Mouse (Mus musculus) spleen, adult 18-20 months (tissue): ENCODE data around the gene Folr1.

ENCODE experiments used
- DNase-seq, 2 experiments: peaks; one replicate each; pipeline ENCODE4 v3.0.0; 2022; ENCODE audit warnings: mixed read lengths in 2 of 2

Folr1 gene

DNA sequence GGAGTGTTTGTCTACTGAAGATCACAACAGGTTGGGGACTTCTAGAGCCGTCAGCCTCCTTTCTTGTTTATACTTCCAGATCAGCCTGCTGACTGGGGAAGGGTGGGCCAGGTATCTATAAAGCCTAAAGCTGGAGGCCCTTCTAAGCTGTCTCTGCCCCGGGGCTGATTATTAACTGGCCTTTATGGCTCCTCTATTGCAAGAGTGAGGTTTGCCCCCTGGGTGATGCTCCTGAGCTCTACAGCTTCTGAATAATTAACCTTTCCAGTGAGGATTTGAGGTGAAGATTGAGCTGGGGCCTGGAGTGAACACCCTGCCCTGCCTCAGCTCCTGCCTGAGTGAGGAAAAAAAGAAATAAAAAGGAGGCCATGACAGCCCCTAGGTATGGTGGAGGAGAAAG, at the start of gene Folr1:
Folr1 (minus strand) TSS at position 160 of the 400 bp plus-strand sequence.
- DNase-seq = no peak

DNA sequence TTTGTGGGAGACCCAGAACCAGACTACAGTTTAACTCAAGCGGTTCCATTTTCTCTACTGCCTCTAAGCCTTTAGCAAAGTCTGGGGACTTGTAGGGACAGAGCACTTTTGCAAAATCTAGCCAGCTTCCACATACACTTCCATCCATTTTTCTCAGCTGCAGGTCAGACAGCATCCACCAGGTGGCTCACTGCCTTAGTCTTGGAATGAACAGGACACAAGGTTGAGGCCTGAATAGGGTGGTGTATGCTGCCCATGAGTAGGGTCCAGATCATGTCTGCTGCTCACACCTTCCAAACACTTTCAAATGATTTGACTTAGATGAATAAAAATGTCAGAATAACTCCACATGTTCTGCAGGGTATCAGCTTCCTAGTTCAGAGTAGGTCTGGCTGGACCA, 47.5 kb upstream of the Folr1 start:
- DNase-seq = peak in 1 of 2 experiments; percentile 68

DNA sequence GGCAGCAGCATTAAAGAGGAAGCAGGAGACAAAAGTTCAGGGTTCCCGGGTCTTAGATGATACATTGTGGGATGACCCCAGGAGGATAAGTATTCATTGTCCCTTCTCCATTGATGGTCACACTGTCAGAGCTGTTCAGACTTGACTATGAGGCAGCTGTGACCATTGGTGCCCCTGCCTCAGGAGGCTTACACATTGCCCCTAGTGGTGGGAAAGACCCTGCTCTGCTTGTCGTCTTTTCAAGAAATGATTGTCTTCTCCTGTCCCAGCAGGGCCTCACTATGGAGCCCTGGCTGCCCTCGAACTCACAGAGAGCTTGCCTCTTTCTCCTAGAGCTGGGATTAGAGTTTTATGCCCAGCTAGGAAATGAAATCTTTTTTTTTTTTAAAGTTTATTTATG, 41.4 kb upstream of the Folr1 start:
- no peak for DNase-seq

DNA sequence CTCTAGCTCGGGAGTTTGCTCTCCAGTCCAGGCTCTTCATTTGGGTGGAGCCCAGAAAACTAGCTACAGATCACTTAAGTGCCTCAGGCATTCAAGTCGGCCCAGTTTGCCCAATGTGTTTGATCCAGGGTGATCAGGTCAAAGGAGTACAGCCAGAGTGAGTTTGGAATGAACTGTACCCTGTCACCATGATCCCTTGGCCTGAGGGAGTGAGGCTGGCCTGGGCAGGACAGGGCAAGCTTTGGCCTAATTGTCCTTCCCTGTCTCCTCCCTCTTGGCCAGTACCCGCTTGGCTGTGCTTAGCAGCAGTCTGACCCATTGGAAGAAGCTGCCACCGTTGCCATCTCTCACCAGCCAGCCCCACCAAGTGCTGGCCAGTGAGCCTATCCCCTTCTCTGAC, 39.5 kb upstream of the Folr1 start:
- DNase-seq = no peak

DNA sequence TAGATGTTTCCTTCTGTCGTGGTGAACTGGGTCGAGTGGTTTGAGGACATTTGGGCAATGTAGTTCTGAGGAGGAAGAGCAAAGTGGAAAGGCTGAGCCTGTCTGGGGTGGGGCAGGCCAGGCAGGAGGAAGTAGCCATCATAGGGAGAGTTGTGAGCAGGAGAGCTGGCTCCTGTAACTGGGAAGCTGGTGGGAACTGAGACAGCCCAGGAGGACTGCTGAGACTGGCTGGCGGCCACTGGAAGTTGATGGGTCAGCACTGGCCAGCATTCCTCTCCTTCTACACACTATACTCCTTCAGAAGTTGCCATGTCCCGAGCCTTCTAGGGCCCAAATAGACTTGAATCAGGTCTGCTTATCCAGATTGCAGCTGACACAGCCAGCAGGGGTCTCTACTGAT, 37.8 kb upstream of the Folr1 start:
- DNase-seq = no peak

DNA sequence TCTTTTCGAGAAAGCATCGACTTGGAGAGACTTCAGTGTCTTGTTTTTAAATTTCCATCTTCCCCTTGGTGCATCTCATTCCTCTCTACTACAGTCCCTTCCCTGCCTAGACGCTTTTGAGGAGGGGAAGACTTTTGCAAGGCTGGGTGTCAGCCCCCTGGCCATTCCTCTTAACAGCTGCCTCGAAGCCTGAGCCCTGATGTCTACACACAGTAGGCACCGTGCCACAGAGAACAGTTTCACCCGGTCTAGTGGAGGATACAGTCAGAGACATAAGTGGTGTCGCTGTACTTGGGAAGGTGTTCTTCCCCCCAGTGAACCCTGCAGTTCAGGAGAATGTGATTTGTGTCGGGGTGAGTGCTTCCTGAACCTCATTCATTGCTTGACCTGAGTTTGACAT, 36.1 kb upstream of the Folr1 start:
- DNase-seq = no peak

DNA sequence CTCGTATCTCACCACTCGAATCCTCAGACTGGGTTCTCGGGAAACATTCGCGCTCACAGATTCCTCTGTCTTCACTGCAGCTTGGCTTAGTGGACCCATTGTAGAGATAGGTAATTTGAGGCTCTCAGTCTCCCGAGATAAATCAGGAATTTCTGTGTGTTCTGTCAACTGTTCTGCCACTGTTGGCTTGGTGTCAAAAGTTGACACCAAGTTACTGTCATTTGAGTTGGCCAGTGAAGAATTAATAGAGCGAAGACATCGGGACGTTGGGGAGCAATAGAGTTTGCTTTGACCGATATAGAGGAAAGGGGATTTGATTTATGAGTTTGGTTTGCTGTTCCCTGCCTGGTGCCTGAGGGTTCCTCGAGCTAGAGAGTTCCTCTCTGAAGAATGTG, 35.7 kb upstream of the Folr1 start, which contains the start of gene Tomt:
Tomt (minus strand) TSS at position 73 of the 395 bp plus-strand sequence.
- no peak for DNase-seq

DNA sequence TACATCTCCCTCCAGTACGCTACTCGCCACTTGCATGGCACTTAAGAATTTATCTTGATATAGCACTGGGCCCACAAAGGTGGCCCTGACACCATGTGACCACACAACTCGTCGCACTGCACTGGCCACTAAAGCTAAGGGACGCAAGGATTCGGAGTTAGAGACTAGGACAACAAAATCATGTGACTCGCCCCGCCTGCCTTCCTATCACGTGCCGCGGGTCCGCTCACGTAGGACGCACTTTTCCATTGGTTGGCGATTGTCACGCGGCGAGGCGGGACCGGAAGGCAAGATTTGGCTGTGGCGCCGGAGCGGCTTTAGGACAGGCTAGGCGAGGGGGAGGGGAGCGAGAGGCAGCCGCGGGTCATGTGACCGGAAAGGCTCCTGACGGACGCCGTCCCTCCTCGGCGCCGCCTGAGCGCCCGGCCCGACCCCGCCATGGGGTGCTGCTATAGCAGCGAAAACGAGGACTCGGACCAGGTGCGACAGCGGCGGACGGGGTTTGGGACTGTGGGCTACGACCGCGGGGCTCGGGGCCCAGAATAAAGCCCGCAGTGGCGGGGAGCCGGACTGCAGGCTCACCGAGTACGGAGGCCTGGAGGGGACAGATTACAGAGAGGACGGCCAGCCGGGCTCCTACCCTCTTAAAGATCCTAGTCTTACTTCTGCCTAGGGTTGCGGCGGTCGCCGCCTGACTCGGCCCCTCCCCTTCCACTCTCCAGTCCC, 35.1 kb upstream of the Folr1 start, which contains the start of gene Lamtor1:
Lamtor1 (plus strand) TSS at position 344 of the 726 bp plus-strand sequence.
- peak; percentile 97 to 98 for DNase-seq

DNA sequence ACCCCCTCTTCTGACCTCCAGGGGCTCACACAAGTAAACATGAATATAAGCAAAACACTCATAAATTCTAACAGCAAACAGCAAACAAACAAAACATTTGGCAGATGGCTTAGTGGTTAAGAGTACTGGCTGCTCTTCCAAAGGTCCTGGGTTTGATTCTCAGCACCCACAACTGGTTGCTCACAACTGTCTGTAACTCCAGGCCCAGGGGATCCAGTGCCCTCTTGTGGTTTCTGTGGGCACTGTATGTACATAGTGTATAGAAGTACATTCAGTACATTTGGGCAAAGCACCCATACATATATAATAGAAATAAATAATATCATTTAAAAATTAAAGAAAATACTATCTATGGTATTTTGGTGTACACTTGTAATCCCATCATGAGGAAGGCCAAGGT, 32.3 kb upstream of the Folr1 start:
- no peak for DNase-seq

DNA sequence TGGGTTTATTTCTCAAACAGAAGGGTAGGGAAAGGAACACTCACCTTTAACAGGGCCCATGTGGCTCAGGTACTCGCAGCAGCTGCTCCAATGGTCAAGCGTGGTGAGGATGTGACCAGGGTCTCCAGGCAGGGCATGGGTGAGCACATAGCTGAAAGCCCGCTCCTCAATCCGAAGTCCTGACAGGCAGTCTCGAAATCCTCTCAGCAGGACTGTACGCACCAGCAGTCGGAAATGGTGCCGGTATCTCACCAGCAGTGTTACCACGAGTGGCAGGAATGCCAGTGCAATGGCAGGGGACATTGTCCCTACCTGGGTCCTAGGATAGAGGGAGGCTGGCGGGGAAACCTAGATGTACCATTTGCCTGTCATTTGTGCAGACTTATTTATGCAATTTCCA, 31.4 kb upstream of the Folr1 start:
- DNase-seq = no peak

DNA sequence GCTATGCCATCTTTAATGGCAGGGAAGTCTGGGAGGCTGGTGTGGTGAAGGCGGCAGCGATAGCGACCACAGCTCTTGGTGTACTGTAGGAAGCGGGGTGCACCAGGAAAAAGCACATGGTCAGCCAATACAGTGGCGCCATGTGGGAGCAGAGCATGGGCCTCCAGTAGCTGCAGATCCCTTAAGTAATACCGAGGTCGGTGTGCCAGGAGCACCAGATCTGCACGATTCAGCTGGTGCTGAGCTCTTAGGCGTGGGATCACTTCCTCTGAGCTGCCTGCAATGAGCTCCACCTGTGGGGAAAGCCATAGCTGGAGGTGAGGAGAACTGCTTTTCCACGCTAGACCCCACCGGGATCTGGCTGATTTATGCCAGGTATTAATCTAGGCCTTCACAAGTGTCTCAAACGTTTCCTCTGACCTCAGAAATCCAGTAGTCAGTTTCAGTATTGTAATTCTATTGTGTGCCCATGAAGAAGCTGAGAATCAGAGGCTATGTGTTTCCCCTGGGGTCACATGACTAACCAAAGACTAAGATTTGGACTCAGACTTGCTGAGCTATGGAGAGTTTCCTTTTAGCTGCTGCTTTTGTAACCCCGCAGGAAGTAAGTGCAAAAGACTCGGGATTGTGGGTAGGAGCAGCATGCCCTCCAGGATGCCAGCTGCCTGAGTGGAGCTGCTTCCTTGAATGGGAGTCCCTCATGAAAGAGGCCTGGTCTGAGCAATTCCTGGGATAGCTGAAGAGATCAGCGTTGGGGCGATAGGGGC, 29.9 kb upstream of the Folr1 start:
- no peak for DNase-seq

DNA sequence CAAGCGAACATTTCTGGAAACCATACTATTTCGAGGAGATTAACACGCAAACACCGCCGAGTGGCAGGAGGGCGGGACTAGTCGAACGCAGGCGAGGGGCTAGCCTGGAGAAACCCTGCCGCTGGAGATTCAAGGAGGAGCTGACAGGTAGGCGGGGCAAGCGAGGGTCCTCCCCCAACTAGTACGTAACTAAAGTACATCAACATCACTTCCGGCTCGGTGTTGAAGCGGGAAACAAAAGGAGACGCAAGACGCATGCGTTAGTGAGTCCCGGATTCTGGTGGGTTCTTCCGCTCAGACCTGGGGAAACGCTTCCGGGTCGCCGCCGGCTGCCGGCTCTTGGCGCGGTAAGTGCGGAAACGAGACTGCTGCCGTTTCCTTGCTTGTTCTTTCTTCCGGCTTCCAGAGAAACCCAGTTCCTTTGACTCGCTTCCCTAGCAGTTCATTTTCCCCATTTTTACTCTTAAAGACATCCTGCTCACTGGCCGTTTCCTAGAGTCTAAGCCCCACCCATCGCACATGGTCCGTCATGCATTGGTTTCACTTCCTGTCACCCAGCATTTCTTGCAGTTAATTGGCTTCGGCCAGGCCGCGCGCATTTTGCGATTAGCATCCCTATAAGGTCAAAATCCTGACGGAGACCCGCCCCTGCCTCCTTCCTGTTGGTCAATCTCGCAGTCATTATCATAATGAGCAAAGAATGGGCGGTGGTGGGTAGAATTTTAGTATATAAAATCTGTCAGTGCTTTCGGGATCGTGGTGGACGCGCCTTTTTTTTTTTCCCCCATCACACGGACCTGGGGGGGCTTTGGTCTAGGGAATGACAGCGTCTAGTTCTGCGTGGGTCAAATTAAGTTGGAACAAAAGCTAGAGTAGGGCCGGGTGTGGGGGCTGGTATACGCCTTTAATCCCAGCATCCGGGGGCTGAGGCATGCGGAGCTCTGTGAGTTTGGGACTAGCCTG, 25.8 kb upstream of the Folr1 start:
- peak; percentile 93 to 94 for DNase-seq

DNA sequence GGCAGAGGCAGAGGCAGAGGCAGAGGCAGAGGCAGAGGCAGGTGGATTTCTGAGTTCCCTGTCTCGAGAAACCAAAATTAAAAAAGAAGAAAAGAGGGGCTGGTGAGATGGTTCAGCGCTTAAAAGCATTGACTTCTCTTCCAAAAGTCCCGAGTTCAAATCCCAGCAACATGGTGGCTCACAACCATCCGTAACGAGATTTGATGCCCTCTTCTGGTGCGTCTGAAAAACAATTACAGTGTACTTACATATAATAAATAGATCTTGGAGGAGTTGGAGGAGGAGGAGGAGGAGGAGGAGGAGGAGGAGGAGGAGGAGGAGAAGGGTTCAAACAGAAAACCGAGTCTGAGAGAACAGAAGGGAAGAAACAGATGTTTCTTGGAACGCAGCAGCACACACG, 25.1 kb upstream of the Folr1 start:
- no peak for DNase-seq

DNA sequence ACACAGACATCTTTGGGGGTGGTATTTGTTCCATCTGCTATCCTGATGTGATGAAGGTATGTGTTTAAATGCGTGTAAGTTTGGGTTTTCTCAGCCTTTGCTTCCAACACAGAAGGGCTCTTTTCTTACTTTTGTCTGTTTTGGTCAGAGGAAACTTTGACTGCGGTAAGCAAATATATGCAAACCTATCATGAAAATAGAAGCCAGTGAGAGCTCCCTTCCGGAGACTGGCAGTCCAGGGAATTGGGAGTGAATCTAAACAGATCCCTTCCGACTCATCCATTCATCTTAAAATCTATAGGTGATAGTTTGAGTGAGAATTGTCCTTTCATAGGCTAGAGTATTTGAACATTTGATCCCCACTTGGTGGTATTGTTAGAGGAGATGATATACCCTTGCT, 17.9 kb upstream of the Folr1 start:
- DNase-seq = no peak

DNA sequence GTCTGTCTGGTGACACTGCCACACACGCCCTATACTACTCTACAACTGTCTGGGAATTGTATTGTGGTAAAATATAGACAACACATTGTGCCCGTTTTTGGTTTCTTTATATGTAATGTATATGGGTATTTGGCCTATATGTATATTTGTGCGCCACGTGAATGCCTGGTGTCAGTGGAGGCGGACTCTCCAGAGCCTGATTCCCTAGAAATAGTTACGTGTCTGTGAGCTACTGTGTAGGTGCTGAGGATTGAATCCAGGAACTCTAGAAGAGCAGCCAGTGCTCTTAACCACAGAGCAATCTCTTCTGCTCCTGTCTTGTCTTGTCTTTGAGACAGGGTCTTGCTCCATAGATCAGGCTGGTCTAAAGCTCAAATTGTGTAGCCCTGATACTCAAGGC, 15.7 kb upstream of the Folr1 start:
- DNase-seq = no peak

DNA sequence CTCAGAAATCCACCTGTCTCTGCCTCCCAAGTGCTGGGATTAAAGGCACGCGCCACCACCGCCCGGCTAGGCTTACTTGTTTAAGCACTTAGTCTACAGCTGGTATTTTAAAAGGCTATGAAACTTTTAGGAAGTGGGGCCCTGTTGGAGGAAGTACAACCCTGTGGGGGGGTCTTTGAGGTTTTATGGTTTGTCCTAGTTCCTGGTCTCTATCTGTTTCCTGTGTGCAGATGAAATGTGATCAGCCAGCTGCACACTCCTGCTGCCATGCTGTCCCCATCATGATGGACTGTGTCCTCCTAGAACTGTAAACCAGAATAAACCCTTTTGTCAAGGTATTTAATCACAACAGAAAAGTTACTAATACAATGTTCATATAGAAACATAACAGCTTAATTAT, 13.6 kb upstream of the Folr1 start:
- DNase-seq = no peak

DNA sequence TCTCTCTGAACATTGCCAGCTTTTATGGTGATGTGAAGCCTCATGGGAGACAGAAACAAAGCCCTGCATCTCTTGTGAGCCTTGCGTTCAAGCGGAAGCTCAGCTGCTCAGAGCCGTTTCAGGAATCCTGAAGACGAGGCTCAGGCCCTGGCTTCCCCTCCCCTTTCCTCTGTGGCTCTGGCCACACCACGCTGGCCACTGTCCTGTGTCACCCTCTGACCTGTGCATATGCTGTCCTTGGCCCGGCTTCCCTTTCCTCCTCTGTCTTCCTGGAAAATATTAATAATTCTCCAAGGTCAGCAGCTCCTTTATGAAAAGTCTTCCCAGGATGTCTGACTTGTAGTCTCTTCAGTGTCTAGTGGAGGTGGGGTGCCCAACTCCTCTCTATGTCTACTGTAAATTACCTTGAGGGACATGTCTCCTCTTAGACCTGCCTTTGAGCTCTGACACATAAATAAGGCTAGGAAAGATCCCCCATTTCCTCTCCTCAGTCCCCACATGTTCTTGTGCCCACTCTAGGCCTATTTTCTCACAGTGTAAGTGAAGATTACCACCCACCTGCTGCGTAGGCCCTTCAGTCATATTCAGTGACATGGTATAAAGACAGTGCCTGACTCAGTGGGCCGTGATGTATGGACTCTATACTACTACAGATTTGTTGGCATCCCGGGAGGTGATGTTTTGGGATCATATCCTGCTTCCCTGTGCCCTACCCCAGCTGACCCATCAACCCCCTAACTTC, 12.0 kb upstream of the Folr1 start:
- no peak for DNase-seq

DNA sequence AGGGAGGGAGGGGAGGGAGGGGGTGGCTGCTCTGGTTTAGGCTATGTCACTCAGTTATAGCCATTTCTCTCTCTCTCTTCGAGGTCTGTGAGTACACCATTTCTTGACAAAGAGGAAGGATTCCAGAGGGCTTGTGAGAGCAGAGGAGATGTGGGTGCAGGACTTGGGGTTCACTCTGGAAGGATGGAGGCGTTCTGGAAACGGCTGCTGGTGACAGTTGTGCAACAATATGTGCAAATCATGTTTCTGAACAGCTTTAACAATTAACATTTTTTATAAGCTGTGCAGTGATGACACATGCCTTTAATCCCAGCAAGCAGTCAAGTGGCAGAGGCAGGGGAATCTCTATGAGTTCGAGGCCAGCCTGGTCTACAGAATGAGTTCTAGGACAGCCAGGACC, 10.3 kb upstream of the Folr1 start:
- DNase-seq = no peak

DNA sequence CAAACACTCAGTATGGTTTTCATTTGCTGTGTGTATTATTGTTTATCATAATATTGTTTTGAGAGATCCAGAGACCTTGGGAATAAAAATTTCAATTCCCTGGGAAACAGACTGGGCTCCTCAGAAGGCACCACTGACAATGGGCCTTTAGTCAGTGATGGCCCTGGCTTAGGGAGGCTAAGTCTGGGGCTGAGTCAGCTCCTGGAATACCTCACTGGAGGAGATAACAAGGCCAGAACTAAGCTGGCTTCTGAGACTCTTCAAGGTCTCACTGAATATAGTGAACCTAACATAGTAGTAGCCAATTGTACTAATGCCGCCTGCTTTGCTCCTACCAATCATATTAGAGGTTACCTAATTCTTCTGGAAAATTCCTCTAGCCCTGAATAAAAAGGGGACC, 5.4 kb upstream of the Folr1 start:
- DNase-seq = no peak

DNA sequence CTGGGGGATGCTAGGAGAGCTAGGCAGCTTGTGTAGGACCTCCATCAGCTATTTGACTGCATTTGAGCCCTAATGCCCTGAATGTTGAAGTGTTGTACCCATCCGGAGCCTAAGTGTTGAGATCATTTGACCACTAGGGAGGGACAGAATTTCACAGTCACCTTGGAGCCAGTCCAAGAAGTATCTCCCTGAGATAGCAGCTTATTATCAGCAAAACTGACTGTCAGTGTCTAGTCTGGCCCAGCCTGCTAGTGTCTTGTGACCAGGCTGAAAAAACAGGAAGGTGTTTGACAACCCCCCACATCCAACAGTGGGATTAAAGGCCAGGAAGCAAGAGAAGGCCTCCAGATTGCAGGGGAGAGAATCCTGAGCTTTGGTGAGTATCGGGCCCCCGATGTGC, 708 bp upstream of the Folr1 start:
- DNase-seq = no peak

DNA sequence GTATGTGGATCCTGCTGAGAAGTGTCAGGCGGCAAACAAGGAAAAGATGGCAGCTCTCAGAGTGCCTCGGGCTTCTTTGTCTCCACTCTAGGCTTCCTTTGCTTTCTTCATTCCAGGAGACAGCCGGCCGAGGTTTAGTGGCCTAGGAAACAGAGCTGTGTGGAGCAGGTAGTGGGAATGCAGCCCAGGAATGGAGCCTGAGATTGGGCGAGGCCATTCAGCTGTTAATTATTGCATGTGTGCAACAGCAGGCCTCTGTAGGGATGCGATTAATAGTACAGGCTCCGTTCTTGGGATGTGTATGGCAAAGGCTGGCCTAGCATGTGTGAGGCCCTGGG, 1.5 kb downstream of the Folr1 start:
- no peak for DNase-seq
